Mouse (Mus musculus): ENCODE measurements around the gene N4bp1.

GRCm38 (mm10) chr8:86828925-86829324 lies 56.1 kb downstream of the N4bp1 start:
- no peak for TF ChIP-seq POLR2A (IDR thresholded peaks at IDR 0.05; ENCODE audit: low read depth, low read length)
- 0 out of 2 replicates have a peak, but pooled peaks have one; percentile 4 for TF ChIP-seq CTCF (conservative IDR thresholded peaks at IDR 0.05; ENCODE audit: insufficient read depth, insufficient read length, low read depth, low read length)
